Comparison of ENCODE assay signal across 22 mouse cellular contexts in genomic region chr10:13597491-13597890, GRCm38 (mm10). TPM values are rescaled to one million over a fixed set of nuclear protein-coding genes. Genes with fewer than 3 reads are reported as not detected.
DNase-seq lines count a peak whose midpoint lies in the region; ATAC-seq and TF ChIP-seq lines count a peak whose summit lies in the region.
"Had no signal": no experiment of that assay in that cellular context is flagged by ENCODE, and none has a peak within 500 bp of the region (broad histone marks: within the 10 kb centered on the region; RNA-seq: fewer than 3 reads in every experiment).

No protein-coding gene starts in this region.

- no peaks in the 10 kb centered on the region for H3K27me3 ChIP-seq in forebrain, embryonic 12.5 days
- no peaks in the 10 kb centered on the region for H3K27me3 ChIP-seq in forebrain, postnatal 0 days (ENCODE audit: insufficient read depth, low read length)
- H3K27me3 ChIP-seq in lung, embryonic 14.5 days (ENCODE audit: insufficient read depth, low read length): no peaks in the 10 kb centered on the region
- H3K27me3 ChIP-seq in neural tube, embryonic 14.5 days (ENCODE audit: control insufficient read depth, insufficient read depth, low read length): no peaks in the 10 kb centered on the region
- H3K27me3 ChIP-seq: heart, embryonic 13.5 days had no signal

- H3K27ac ChIP-seq in forebrain, embryonic 12.5 days: no peak overlapping the region
- no peak overlapping the region for H3K27ac ChIP-seq in forebrain, postnatal 0 days (ENCODE audit: low read depth, low read length)
- H3K27ac ChIP-seq in lung, embryonic 14.5 days (ENCODE audit: low read depth): no peak overlapping the region
- H3K27ac ChIP-seq in neural tube, embryonic 14.5 days (ENCODE audit: low read depth, low read length): no peak overlapping the region
- H3K27ac ChIP-seq: forebrain, embryonic 10.5 days; heart, adult 2 months; heart, embryonic 10.5 days; heart, embryonic 13.5 days; hindbrain, embryonic 14.5 days; hindbrain, postnatal 0 days had no signal

- H3K9me3 ChIP-seq in forebrain, embryonic 12.5 days: no peaks in the 10 kb centered on the region
- H3K9me3 ChIP-seq in forebrain, postnatal 0 days (ENCODE audit: low read length): no peaks in the 10 kb centered on the region
- H3K9me3 ChIP-seq in lung, embryonic 14.5 days (ENCODE audit: low read depth, low read length): no peaks in the 10 kb centered on the region
- no peaks in the 10 kb centered on the region for H3K9me3 ChIP-seq in neural tube, embryonic 14.5 days (ENCODE audit: control insufficient read depth, low read length)
- H3K9me3 ChIP-seq: forebrain, embryonic 10.5 days had no signal

- 76% methylated on average over 8 of the region's 8 CpGs for WGBS in forebrain, embryonic 12.5 days
- WGBS in forebrain, postnatal 0 days: 80% methylated on average over 8 of the region's 8 CpGs
- WGBS in lung, embryonic 14.5 days: 41% methylated on average over 8 of the region's 8 CpGs
- WGBS in neural tube, embryonic 14.5 days: 56% methylated on average over 8 of the region's 8 CpGs

- H3K4me3 ChIP-seq in forebrain, embryonic 12.5 days (replicated peaks): no peak overlapping the region
- H3K4me3 ChIP-seq in forebrain, postnatal 0 days (ENCODE audit: low read depth, low read length): no peak overlapping the region
- no peak overlapping the region for H3K4me3 ChIP-seq in lung, embryonic 14.5 days (ENCODE audit: low read depth, low read length)
- no peak overlapping the region for H3K4me3 ChIP-seq in neural tube, embryonic 14.5 days (ENCODE audit: low read depth, low read length)
- H3K4me3 ChIP-seq: forebrain, embryonic 10.5 days; heart, adult 2 months; heart, embryonic 10.5 days; heart, embryonic 13.5 days had no signal

- no peak for TF ChIP-seq CTCF in forebrain, postnatal 0 days (IDR thresholded peaks at IDR 0.05; ENCODE audit: low read depth)
- TF ChIP-seq CTCF in lung, embryonic 14.5 days (IDR thresholded peaks at IDR 0.05; ENCODE audit: low read depth): no peak

- H3K9ac ChIP-seq in forebrain, embryonic 12.5 days: no peak overlapping the region
- no peak overlapping the region for H3K9ac ChIP-seq in forebrain, postnatal 0 days
- no peak overlapping the region for H3K9ac ChIP-seq in lung, embryonic 14.5 days
- no peak overlapping the region for H3K9ac ChIP-seq in neural tube, embryonic 14.5 days (replicated peaks; ENCODE audit: low read depth, low read length)
- H3K9ac ChIP-seq: heart, embryonic 13.5 days; hindbrain, embryonic 14.5 days had no signal

- peak; percentile 30; the same call in 1 of the 2 replicates for ATAC-seq in forebrain, embryonic 12.5 days (ENCODE audit: low FRiP score)
- no peak for ATAC-seq in forebrain, postnatal 0 days
- ATAC-seq in lung, embryonic 14.5 days (ENCODE audit: insufficient read depth): peak; percentile 52; the same call in 1 of the 2 replicates
- peak; percentile 60; the same call in 1 of the 2 replicates for ATAC-seq in neural tube, embryonic 14.5 days (ENCODE audit: low read depth)
- ATAC-seq: activated CD4-positive, CD25-positive, alpha-beta regulatory T cell, adult 4 months; hindbrain, postnatal 0 days; inflammation-experienced regulatory T-cells, adult 6 months had no signal

- H3K4me2 ChIP-seq in forebrain, embryonic 12.5 days: no peak overlapping the region
- no peak overlapping the region for H3K4me2 ChIP-seq in forebrain, postnatal 0 days (ENCODE audit: low read depth)
- no peak overlapping the region for H3K4me2 ChIP-seq in lung, embryonic 14.5 days
- no peak overlapping the region for H3K4me2 ChIP-seq in neural tube, embryonic 14.5 days (ENCODE audit: low read depth, low read length)
- H3K4me2 ChIP-seq: heart, embryonic 13.5 days; hindbrain, embryonic 14.5 days had no signal

- DNase-seq in forebrain, postnatal 0 days: no peak
- DNase-seq in lung, embryonic 14.5 days: peak; percentile 41
- DNase-seq in lung, postnatal 36 days: no peak
- DNase-seq in neural tube, embryonic 10.5 days (ENCODE audit: extremely low spot score, low spot score): no peak
- DNase-seq: adrenal gland, postnatal 25 days; cerebellum, adult 18-20 months; cerebellum, adult 9-10 months; cerebellum, postnatal 14 days; gastrocnemius, postnatal 10 days; gastrocnemius, postnatal 36 days; heart, adult 2 months; heart, postnatal 14 days; heart, postnatal 4 days had no signal

- H3K4me1 ChIP-seq in forebrain, embryonic 12.5 days: no peaks in the 10 kb centered on the region
- H3K4me1 ChIP-seq in forebrain, postnatal 0 days (ENCODE audit: insufficient read depth): no peaks in the 10 kb centered on the region
- H3K4me1 ChIP-seq in lung, embryonic 14.5 days (ENCODE audit: insufficient read depth): no peaks in the 10 kb centered on the region
- H3K4me1 ChIP-seq in neural tube, embryonic 14.5 days (ENCODE audit: control insufficient read depth, insufficient read depth, low read length): no peaks in the 10 kb centered on the region
- H3K4me1 ChIP-seq: heart, embryonic 10.5 days; heart, embryonic 13.5 days had no signal

- no peaks in the 10 kb centered on the region for H3K36me3 ChIP-seq in forebrain, embryonic 12.5 days (replicated peaks)
- H3K36me3 ChIP-seq in forebrain, postnatal 0 days (ENCODE audit: insufficient read depth): no peaks in the 10 kb centered on the region
- H3K36me3 ChIP-seq in lung, embryonic 14.5 days (ENCODE audit: insufficient read depth): no peaks in the 10 kb centered on the region
- no peaks in the 10 kb centered on the region for H3K36me3 ChIP-seq in neural tube, embryonic 14.5 days (ENCODE audit: control insufficient read depth, insufficient read depth, low read length)
- H3K36me3 ChIP-seq: forebrain, embryonic 10.5 days; heart, embryonic 10.5 days; heart, embryonic 13.5 days had no signal

RNA-seq across cellular contexts. Expression of gene Pex3, which starts 44.5 kb away (rescaled TPM):
- polyA plus RNA-seq in forebrain, embryonic 12.5 days (2016; fragmentation: Nextera tagmentation; extraction: Ambion mirVana): 21.9 and 22.3 TPM in 2 replicates
- 41.5 and 41.7 TPM in 2 replicates for total RNA-seq in forebrain, postnatal 0 days (2014; rRNA removed)
- polyA plus RNA-seq in forebrain, postnatal 0 days (2015; fragmentation: Nextera tagmentation; extraction: Ambion mirVana): 31.6 and 33.8 TPM in 2 replicates
- 26.8 and 27.6 TPM in 2 replicates for polyA plus RNA-seq in lung, embryonic 14.5 days (2014; fragmentation: Nextera tagmentation; extraction: Ambion mirVana)
- 31.9 and 37.5 TPM in 2 replicates for polyA plus RNA-seq in neural tube, embryonic 14.5 days (2014; fragmentation: Nextera tagmentation; extraction: Ambion mirVana)

RNA-seq across cellular contexts. Expression of gene Adat2, which starts 44.8 kb away (rescaled TPM):
- 3.3 and 4.4 TPM in 2 replicates for polyA plus RNA-seq in forebrain, embryonic 12.5 days (2016; fragmentation: Nextera tagmentation; extraction: Ambion mirVana)
- 4.1 and 6.0 TPM in 2 replicates for total RNA-seq in forebrain, postnatal 0 days (2014; rRNA removed)
- polyA plus RNA-seq in forebrain, postnatal 0 days (2015; fragmentation: Nextera tagmentation; extraction: Ambion mirVana): 2.0 and 2.2 TPM in 2 replicates
- 6.1 and 6.6 TPM in 2 replicates for polyA plus RNA-seq in lung, embryonic 14.5 days (2014; fragmentation: Nextera tagmentation; extraction: Ambion mirVana)
- polyA plus RNA-seq in neural tube, embryonic 14.5 days (2014; fragmentation: Nextera tagmentation; extraction: Ambion mirVana): 2.2 and 2.4 TPM in 2 replicates
